Mouse (Mus musculus): ENCODE data around the gene Rpl18. TPM values are rescaled to one million over a fixed set of nuclear protein-coding genes. Genes with fewer than 3 reads are reported as not detected.

The Rpl18 gene
- total and polyA plus RNA-seq, 2 experiments from 2014 or later, result 535 to 1,175 TPM

GRCm38 (mm10) chr7:45742338-45742737 is 27.1 kb downstream of the Rpl18 start:
- Histone ChIP-seq H3K27me3 (ENCODE audit: insufficient read depth, low read length) (no peaks in the 10 kb centered on the region), H3K4me1 (ENCODE audit: insufficient read depth, low read length) (no peaks in the 10 kb centered on the region), H3K9me3 (ENCODE audit: low read length) (no peaks in the 10 kb centered on the region), H3K4me2 (ENCODE audit: low read depth, low read length) (peak overlapping the region; percentile 23; the same call in 1 of the 2 replicates), H3K27ac (no peak overlapping the region), H3K4me3 (ENCODE audit: low read length) (no peak overlapping the region), H3K36me3 (ENCODE audit: insufficient read depth, low read length) (no peaks in the 10 kb centered on the region), H3K9ac (replicated peaks; ENCODE audit: low read length) (0 out of 2 replicates have a peak overlapping the region, but pooled peaks have one; percentile 3)
- ATAC-seq (peak; percentile 30; the same call in 1 of the 2 replicates), DNase-seq (ENCODE audit: low spot score) (peak; percentile 37)
- TF ChIP-seq CTCF (IDR thresholded peaks at IDR 0.05; ENCODE audit: low read depth), result peak; percentile 55
- WGBS, result 42% methylated on average over 19 of the region's 19 CpGs

- WGBS, result 44% methylated on average over 2 of the region's 2 CpGs
- ATAC-seq, result peak; percentile 46; the same call in 1 of the 2 replicates
These were observed 29.1 kb downstream of the Rpl18 start for GRCm38 (mm10) chr7:45744387-45744786.

GRCm38 (mm10) chr7:45746518-45746917 is 31.3 kb downstream of the Rpl18 start:
- Histone ChIP-seq H3K4me3 (ENCODE audit: low read length) (no peak overlapping the region), H3K9me3 (ENCODE audit: low read length) (no peaks in the 10 kb centered on the region), H3K27me3 (ENCODE audit: insufficient read depth, low read length) (no peaks in the 10 kb centered on the region), H3K4me2 (ENCODE audit: low read depth, low read length) (no peak overlapping the region), H3K4me1 (ENCODE audit: insufficient read depth, low read length) (no peaks in the 10 kb centered on the region), H3K36me3 (ENCODE audit: insufficient read depth, low read length) (no peaks in the 10 kb centered on the region), H3K27ac (no peak overlapping the region), H3K9ac (replicated peaks; ENCODE audit: low read length) (no peak overlapping the region)
- 67% methylated on average over 6 of the region's 6 CpGs for WGBS
- peak; percentile 54 for TF ChIP-seq CTCF (IDR thresholded peaks at IDR 0.05; ENCODE audit: low read depth)
- no peak for ATAC-seq
- DNase-seq (ENCODE audit: low spot score), result no peak

More at GRCm38 (mm10) chr7:45744387-45744786, 29.1 kb downstream of the Rpl18 start:
- no peak for TF ChIP-seq CTCF (IDR thresholded peaks at IDR 0.05; ENCODE audit: low read depth)
- Histone ChIP-seq H3K27me3 (ENCODE audit: insufficient read depth, low read length) (no peaks in the 10 kb centered on the region), H3K9me3 (ENCODE audit: low read length) (no peaks in the 10 kb centered on the region), H3K27ac (no peak overlapping the region), H3K9ac (replicated peaks; ENCODE audit: low read length) (no peak overlapping the region), H3K4me3 (ENCODE audit: low read length) (no peak overlapping the region), H3K4me2 (ENCODE audit: low read depth, low read length) (no peak overlapping the region), H3K36me3 (ENCODE audit: insufficient read depth, low read length) (no peaks in the 10 kb centered on the region), H3K4me1 (ENCODE audit: insufficient read depth, low read length) (no peaks in the 10 kb centered on the region)
- DNase-seq (ENCODE audit: low spot score), result peak; percentile 89

- Histone ChIP-seq H3K4me3 (ENCODE audit: low read length) (no peak overlapping the region), H3K9ac (replicated peaks; ENCODE audit: low read length) (no peak overlapping the region), H3K9me3 (ENCODE audit: low read length) (no peaks in the 10 kb centered on the region), H3K4me2 (ENCODE audit: low read depth, low read length) (no peak overlapping the region), H3K27ac (no peak overlapping the region), H3K4me1 (ENCODE audit: insufficient read depth, low read length) (no peaks in the 10 kb centered on the region), H3K27me3 (ENCODE audit: insufficient read depth, low read length) (no peaks in the 10 kb centered on the region), H3K36me3 (ENCODE audit: insufficient read depth, low read length) (no peaks in the 10 kb centered on the region)
- ATAC-seq, result no peak
- TF ChIP-seq CTCF (IDR thresholded peaks at IDR 0.05; ENCODE audit: low read depth), result no peak
- WGBS, result 89% methylated on average over 5 of the region's 5 CpGs
- DNase-seq (ENCODE audit: low spot score), result no peak
These were observed 32.2 kb downstream of the Rpl18 start for GRCm38 (mm10) chr7:45747450-45747849.

- Histone ChIP-seq H3K27ac (no peak overlapping the region), H3K4me3 (ENCODE audit: low read length) (no peak overlapping the region), H3K4me1 (ENCODE audit: insufficient read depth, low read length) (no peaks in the 10 kb centered on the region), H3K27me3 (ENCODE audit: insufficient read depth, low read length) (no peaks in the 10 kb centered on the region), H3K36me3 (ENCODE audit: insufficient read depth, low read length) (no peaks in the 10 kb centered on the region), H3K9ac (replicated peaks; ENCODE audit: low read length) (no peak overlapping the region), H3K4me2 (ENCODE audit: low read depth, low read length) (no peak overlapping the region), H3K9me3 (ENCODE audit: low read length) (no peaks in the 10 kb centered on the region)
- no peak for TF ChIP-seq CTCF (IDR thresholded peaks at IDR 0.05; ENCODE audit: low read depth)
- DNase-seq (ENCODE audit: low spot score), result no peak
- WGBS, result 83% methylated on average over 7 of the region's 7 CpGs
- no peak for ATAC-seq
These were observed 32.9 kb downstream of the Rpl18 start for GRCm38 (mm10) chr7:45748110-45748509.

GRCm38 (mm10) chr7:45749401-45749800 is 34.1 kb downstream of the Rpl18 start:
- H3K4me3 ChIP-seq (ENCODE audit: low read length), result no peak overlapping the region
- DNase-seq (ENCODE audit: low spot score), result no peak
- TF ChIP-seq CTCF (IDR thresholded peaks at IDR 0.05; ENCODE audit: low read depth), result no peak
- no peak overlapping the region for H3K27ac ChIP-seq
- no peaks in the 10 kb centered on the region for H3K36me3 ChIP-seq (ENCODE audit: insufficient read depth, low read length)
- no peak overlapping the region for H3K4me2 ChIP-seq (ENCODE audit: low read depth, low read length)
- no peak overlapping the region for H3K9ac ChIP-seq (replicated peaks; ENCODE audit: low read length)
- H3K9me3 ChIP-seq (ENCODE audit: low read length), result no peaks in the 10 kb centered on the region
- WGBS, result 39% methylated on average over 9 of the region's 10 CpGs
- ATAC-seq, result 0 out of 2 replicates have a peak, but pooled peaks have one; percentile 44
- no peaks in the 10 kb centered on the region for H3K27me3 ChIP-seq (ENCODE audit: insufficient read depth, low read length)
- no peaks in the 10 kb centered on the region for H3K4me1 ChIP-seq (ENCODE audit: insufficient read depth, low read length)

- no peak for ATAC-seq
- Histone ChIP-seq H3K4me3 (ENCODE audit: low read length) (no peak overlapping the region), H3K27me3 (ENCODE audit: insufficient read depth, low read length) (no peaks in the 10 kb centered on the region), H3K27ac (no peak overlapping the region), H3K9ac (replicated peaks; ENCODE audit: low read length) (no peak overlapping the region), H3K9me3 (ENCODE audit: low read length) (no peaks in the 10 kb centered on the region), H3K4me1 (ENCODE audit: insufficient read depth, low read length) (no peaks in the 10 kb centered on the region), H3K36me3 (ENCODE audit: insufficient read depth, low read length) (no peaks in the 10 kb centered on the region), H3K4me2 (ENCODE audit: low read depth, low read length) (no peak overlapping the region)
- TF ChIP-seq CTCF (IDR thresholded peaks at IDR 0.05; ENCODE audit: low read depth), result no peak
- WGBS, result 75% methylated on average over 9 of the region's 9 CpGs
- DNase-seq (ENCODE audit: low spot score), result no peak
These were observed 34.9 kb downstream of the Rpl18 start for GRCm38 (mm10) chr7:45750162-45750561.
